Mouse (Mus musculus): ENCODE measurements around the gene Pmepa1. TPM values are rescaled to one million over a fixed set of nuclear protein-coding genes. Genes with fewer than 3 reads are reported as not detected.
A peak's percentile ranks its signal among the peaks of the same experiment; 100 is the strongest.

Gene Pmepa1
- total and polyA plus RNA-seq, 2 experiments from 2014 or later: 3.1 to 6.9 TPM

- Histone ChIP-seq H3K36me3 (ENCODE audit: insufficient read depth) (no peaks in the 10 kb centered on the region), H3K9ac (no peak overlapping the region), H3K4me1 (ENCODE audit: insufficient read depth) (peaks cover 42% of the 10 kb centered on the region), H3K4me3 (ENCODE audit: low read depth, low read length) (no peak overlapping the region), H3K4me2 (ENCODE audit: low read depth) (no peak overlapping the region), H3K27ac (ENCODE audit: low read depth, low read length) (no peak overlapping the region), H3K9me3 (ENCODE audit: low read length) (no peaks in the 10 kb centered on the region), H3K27me3 (ENCODE audit: insufficient read depth, low read length) (no peaks in the 10 kb centered on the region)
- WGBS: 69% methylated on average over 7 of the region's 7 CpGs
- no peak for TF ChIP-seq CTCF (IDR thresholded peaks at IDR 0.05; ENCODE audit: low read depth)
- DNase-seq (no peak), ATAC-seq (no peak)
Measured at GRCm38 (mm10) chr2:173255810-173256551, 20.4 kb downstream of the Pmepa1 start.

GRCm38 (mm10) chr2:173253761-173254662 lies 22.3 kb downstream of the Pmepa1 start:
- H3K36me3 ChIP-seq (ENCODE audit: insufficient read depth): no peaks in the 10 kb centered on the region
- no peaks in the 10 kb centered on the region for H3K9me3 ChIP-seq (ENCODE audit: low read length)
- H3K27me3 ChIP-seq (ENCODE audit: insufficient read depth, low read length): no peaks in the 10 kb centered on the region
- WGBS: 10% methylated on average over 26 of the region's 26 CpGs
- 0 out of 2 replicates have a peak overlapping the region, but pooled peaks have one; percentile 21 for H3K27ac ChIP-seq (ENCODE audit: low read depth, low read length)
- H3K4me2 ChIP-seq (ENCODE audit: low read depth): peak overlapping the region; percentile 21
- 0 out of 2 replicates have a peak overlapping the region, but pooled peaks have one; percentile 22 for H3K9ac ChIP-seq
- TF ChIP-seq CTCF (IDR thresholded peaks at IDR 0.05; ENCODE audit: low read depth): no peak
- peaks cover 49% of the 10 kb centered on the region for H3K4me1 ChIP-seq (ENCODE audit: insufficient read depth)
- ATAC-seq (peak; percentile 12), DNase-seq (peak; percentile 40)
- H3K4me3 ChIP-seq (ENCODE audit: low read depth, low read length): no peak overlapping the region

- Histone ChIP-seq H3K9ac (peak overlapping the region; percentile 14; the same call in 1 of the 2 replicates), H3K27me3 (ENCODE audit: insufficient read depth, low read length) (no peaks in the 10 kb centered on the region), H3K4me2 (ENCODE audit: low read depth) (no peak overlapping the region), H3K36me3 (ENCODE audit: insufficient read depth) (no peaks in the 10 kb centered on the region), H3K27ac (ENCODE audit: low read depth, low read length) (no peak overlapping the region), H3K4me3 (ENCODE audit: low read depth, low read length) (no peak overlapping the region), H3K9me3 (ENCODE audit: low read length) (no peaks in the 10 kb centered on the region), H3K4me1 (ENCODE audit: insufficient read depth) (peaks cover 31% of the 10 kb centered on the region; the same call in 1 of the 2 replicates)
- WGBS: 29% methylated on average over 9 of the region's 9 CpGs
- no peak for TF ChIP-seq CTCF (IDR thresholded peaks at IDR 0.05; ENCODE audit: low read depth)
- peak; percentile 36 for DNase-seq
- ATAC-seq: peak; percentile 19; the same call in 1 of the 2 replicates
Measured at GRCm38 (mm10) chr2:173251675-173252074, 24.7 kb downstream of the Pmepa1 start.

GRCm38 (mm10) chr2:173251133-173251532 lies 25.2 kb downstream of the Pmepa1 start:
- Histone ChIP-seq H3K27ac (ENCODE audit: low read depth, low read length) (no peak overlapping the region), H3K9ac (peak overlapping the region; percentile 14; the same call in 1 of the 2 replicates), H3K4me3 (ENCODE audit: low read depth, low read length) (no peak overlapping the region), H3K9me3 (ENCODE audit: low read length) (no peaks in the 10 kb centered on the region), H3K4me1 (ENCODE audit: insufficient read depth) (peaks cover 27% of the 10 kb centered on the region; the same call in 1 of the 2 replicates), H3K27me3 (ENCODE audit: insufficient read depth, low read length) (no peaks in the 10 kb centered on the region), H3K36me3 (ENCODE audit: insufficient read depth) (no peaks in the 10 kb centered on the region), H3K4me2 (ENCODE audit: low read depth) (no peak overlapping the region)
- WGBS: 41% methylated on average over 7 of the region's 7 CpGs
- no peak for TF ChIP-seq CTCF (IDR thresholded peaks at IDR 0.05; ENCODE audit: low read depth)
- peak; percentile 19 for ATAC-seq
- DNase-seq: no peak

GRCm38 (mm10) chr2:173250411-173250810 lies 25.9 kb downstream of the Pmepa1 start:
- no peak for ATAC-seq

GRCm38 (mm10) chr2:173249965-173250364 lies 26.4 kb downstream of the Pmepa1 start:
- DNase-seq: no peak
- H3K4me2 ChIP-seq (ENCODE audit: low read depth): no peak overlapping the region
- no peak overlapping the region for H3K9ac ChIP-seq
- no peaks in the 10 kb centered on the region for H3K9me3 ChIP-seq (ENCODE audit: low read length)
- TF ChIP-seq CTCF (IDR thresholded peaks at IDR 0.05; ENCODE audit: low read depth): no peak
- H3K4me3 ChIP-seq (ENCODE audit: low read depth, low read length): no peak overlapping the region
- peaks cover 27% of the 10 kb centered on the region; the same call in 1 of the 2 replicates for H3K4me1 ChIP-seq (ENCODE audit: insufficient read depth)
- H3K36me3 ChIP-seq (ENCODE audit: insufficient read depth): no peaks in the 10 kb centered on the region
- 71% methylated on average over 8 of the region's 8 CpGs for WGBS
- H3K27me3 ChIP-seq (ENCODE audit: insufficient read depth, low read length): no peaks in the 10 kb centered on the region
- ATAC-seq: no peak
- no peak overlapping the region for H3K27ac ChIP-seq (ENCODE audit: low read depth, low read length)

More at GRCm38 (mm10) chr2:173250411-173250810, 25.9 kb downstream of the Pmepa1 start:
- Histone ChIP-seq H3K9me3 (ENCODE audit: low read length) (no peaks in the 10 kb centered on the region), H3K27ac (ENCODE audit: low read depth, low read length) (peak overlapping the region; percentile 15; the same call in 1 of the 2 replicates), H3K27me3 (ENCODE audit: insufficient read depth, low read length) (no peaks in the 10 kb centered on the region), H3K4me2 (ENCODE audit: low read depth) (no peak overlapping the region), H3K36me3 (ENCODE audit: insufficient read depth) (no peaks in the 10 kb centered on the region), H3K4me3 (ENCODE audit: low read depth, low read length) (no peak overlapping the region), H3K9ac (no peak overlapping the region), H3K4me1 (ENCODE audit: insufficient read depth) (peaks cover 27% of the 10 kb centered on the region; the same call in 1 of the 2 replicates)
- DNase-seq: no peak
- WGBS: 22% methylated on average over 2 of the region's 2 CpGs
- TF ChIP-seq CTCF (IDR thresholded peaks at IDR 0.05; ENCODE audit: low read depth): no peak

Measured in forebrain, postnatal 0 days (tissue).